Mouse (Mus musculus) heart, adult 8-10 months (tissue): ENCODE measurements at regions not wholly inside any gene's neighbourhood (a gene's known extent, or its start where the extent isn't known, plus 50 kb on each side); places are given as distances from the start of the nearest gene placed in this dataset.

Source experiments
- DNase-seq: peaks from one replicate; pipeline ENCODE4 v3.0.0; 2022; ENCODE audit warnings: low spot score

DNA sequence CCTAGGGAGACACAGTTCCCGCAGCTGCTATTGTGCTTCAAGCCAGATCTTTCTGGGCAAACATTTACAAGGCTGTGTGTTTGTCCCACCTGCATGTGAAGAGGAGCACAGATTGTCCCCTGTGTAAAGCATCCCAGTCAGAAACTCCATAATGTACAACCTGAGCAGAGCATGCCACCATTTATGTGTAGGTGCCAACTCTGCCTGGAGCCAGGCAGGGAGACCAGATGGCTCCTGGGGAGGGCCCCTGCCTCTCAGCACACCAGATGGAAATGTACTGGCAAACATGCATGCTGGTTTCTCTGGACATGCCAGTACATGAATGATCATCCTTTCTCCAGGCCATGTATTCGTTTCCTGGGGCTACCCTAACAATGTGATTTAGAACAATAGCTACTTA is 98.6 kb upstream of the Foxp3 start:
- DNase-seq, result no peak

DNA sequence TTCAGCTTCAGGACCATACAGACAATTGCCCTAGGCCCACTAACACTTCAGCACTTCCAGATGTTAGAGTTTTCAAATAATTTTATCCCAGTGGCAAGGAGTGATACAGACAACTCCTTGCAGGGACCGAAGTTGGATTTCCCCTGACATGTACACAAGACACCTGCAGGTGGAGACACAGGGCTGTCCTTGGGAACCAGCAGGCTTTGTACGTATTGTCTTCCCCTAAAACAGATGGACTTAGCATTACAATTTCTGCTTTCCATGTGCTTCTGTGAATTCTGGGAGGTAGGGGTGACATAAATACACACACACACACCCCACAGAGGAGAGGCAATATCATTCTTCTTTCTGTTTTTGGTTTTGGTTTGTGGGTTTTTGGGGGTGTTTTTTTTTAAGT is 98.2 kb upstream of the Usp27x start:
- DNase-seq, result no peak

DNA sequence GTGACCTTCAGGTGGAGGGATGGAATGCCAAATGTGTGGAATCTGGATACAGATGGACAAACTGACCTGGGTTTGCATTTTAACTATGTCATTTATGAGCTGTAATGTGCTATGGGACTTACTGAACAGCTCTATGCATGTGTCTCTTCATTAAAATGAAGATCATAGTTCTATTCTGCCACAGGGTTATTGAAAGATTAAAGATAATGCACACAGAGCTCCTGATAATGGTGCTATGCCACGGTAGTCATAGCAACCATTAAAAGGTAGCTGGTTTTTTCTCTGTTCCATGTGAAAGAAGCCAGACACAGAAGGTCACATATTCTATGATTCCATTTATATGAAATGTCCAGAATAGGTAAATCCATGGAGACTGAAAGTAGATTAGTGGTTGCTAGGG is 94.2 kb upstream of the Usp27x start:
- no peak for DNase-seq

DNA sequence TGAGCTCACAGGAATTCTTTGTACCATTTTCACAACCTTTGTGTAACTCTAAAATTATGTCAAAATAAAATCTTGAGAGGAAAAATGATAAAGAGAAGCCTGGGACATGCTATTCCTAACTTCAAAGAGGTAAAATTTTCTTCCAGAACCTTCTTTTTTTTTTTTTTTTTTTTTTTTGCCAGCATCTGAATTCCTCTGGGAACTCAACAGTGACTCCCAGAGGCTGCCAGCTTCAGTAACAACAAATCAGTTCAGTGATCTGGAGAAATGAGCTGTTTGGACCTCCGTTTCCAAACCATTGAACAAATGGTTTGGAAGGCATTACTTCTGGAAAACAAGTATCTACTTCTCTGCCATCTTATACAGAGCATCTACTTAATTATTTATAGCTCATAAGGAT is 92.4 kb upstream of the Usp27x start:
- DNase-seq, result no peak

DNA sequence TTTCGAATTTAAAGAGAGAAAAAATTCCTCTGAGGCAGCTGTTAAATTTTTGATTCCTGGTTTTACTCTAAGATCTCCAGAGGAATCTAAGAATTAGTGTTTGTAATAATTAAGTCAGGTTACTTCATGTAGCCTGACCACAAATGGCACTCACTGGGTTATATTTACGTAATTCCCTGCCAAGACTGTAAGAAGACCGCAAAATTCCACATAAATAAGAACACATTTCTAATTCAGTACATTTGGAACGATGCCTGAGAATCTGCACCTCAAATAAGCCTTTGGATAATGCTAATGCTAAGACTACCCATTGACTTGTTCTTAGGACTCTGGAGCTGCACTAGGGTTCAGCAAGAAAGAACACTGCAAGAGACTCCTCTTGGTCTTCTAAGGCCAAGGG is 81.2 kb upstream of the Usp27x start:
- no peak for DNase-seq

DNA sequence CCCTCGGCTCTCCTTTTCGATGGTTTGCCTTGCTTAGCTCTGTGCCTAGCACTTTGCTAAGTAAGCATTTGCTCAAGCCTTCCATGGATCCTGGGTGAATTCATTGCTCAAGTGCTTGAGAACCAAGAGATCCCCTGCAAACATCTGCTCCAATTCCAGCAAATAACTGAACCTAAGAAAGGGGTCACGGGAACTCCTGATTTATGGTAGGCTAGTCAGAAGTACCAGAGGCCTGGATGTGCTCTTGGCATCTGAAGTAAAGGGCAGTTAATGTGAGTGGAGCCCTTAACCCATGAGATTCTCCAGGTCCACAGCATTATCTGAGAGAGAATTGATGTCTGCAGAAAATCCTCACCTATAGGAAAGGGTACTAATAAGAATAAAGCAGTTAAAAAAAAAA is 69.4 kb upstream of the Usp27x start:
- DNase-seq, result no peak

DNA sequence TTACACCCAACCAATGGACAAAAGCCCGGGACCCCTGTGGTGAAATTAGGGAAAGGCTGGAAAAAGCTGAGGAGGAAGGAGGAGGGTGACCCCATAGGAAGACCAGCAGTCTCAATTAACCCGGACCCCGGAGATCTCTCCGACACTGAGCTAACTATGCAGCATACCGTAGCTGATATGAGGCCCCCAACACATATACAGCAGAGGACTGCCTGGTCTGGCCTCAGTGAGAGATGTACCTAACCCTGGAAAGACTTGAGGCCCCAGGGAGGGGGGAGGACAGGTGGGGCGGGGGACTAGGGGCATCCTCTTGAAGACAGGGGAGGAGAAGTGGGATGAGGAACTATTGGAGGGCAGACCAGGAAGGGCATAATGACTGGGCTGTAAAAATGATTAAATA is 69.0 kb upstream of the Usp27x start:
- no peak for DNase-seq

DNA sequence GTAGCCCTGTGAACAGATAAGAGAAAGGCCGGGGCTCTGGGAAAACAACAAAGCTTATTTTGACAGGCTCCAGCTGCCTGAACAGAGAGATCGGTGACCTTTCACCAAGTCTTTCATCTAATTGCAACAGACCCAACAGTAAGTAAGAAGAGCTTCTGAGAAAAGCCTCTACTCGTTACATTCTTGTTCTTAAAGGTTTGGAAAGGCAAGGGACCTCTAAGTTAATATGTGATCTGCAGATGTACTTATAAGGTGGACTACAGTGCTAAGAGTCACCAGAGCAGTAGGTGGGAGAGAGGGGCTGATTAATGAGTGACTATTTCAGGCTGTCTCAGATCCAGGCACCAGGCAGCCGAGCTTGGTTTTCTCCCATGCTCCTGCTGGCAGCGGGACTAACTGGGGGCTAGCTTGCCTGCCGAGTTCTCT is 68.4 kb upstream of the Usp27x start:
- no peak for DNase-seq

DNA sequence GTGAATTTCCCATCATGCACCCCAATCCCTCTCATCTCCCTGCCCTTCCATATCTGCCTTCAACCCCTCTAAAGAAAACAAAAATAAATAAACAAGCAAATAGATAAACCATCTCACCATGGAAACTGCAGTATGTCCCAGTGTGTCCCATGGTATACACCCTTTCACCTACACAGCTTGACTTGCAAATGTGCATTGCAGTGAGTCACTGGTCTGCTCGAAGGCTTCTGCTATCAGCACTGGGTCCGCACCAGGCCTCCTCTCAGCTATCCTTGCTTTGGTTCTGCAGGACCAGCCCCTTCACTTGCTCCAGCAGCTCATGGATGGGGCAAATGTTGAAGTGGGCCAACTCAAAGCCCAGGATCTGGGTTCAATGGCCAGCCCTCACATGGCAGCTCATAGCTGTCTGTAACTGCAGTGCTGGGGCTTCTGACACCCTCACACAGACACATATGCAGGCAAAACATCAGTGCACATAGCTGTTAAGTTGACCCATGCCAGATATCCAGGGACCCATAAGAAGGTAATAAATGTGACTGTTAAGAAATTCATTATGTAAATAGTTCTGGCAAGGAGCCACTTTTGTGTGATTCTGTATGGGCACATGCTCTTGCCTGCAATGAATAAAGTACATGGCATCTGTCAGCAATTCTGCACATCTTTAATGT is 59.9 kb upstream of the Usp27x start:
- DNase-seq, result no peak

DNA sequence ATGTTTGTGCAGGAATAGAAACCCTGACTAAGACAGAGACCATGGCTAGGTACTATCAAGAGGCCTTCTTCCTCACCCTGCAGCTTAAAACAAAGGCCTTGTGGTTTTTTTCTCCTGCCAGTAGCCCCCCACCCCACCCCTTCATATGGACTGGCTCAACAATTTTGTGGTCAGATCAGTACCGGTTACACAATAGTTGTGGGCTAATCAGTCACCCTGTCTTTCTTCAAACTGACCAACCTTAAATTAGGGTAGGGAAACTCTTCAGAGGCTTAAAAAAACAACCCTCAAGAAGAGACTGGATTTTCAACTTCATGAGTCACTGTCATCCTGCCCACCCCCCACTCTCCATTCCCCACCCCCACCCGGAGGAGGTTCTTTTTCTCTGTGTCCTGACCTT is 58.6 kb upstream of the Usp27x start:
- DNase-seq, result no peak

DNA sequence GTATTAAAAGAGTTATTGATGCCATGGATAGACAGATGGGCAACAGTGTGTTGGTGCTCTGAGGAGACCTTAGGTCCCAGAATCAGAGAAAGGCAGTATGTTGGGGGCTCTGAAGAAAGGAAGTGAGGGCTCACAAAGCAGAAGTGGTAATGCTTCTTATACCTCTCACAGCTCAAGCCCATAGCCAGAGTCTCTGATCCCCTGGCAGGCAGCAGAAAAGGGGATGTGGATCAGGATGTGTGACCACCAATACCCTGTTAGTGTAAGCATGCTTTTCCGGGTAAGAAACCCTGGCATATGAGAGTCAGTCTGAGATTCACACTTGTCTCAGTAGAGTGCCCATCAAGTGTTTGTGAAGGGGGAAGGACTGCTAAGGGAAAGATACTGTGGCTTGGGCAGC is 54.8 kb upstream of the Usp27x start:
- DNase-seq, result no peak

DNA sequence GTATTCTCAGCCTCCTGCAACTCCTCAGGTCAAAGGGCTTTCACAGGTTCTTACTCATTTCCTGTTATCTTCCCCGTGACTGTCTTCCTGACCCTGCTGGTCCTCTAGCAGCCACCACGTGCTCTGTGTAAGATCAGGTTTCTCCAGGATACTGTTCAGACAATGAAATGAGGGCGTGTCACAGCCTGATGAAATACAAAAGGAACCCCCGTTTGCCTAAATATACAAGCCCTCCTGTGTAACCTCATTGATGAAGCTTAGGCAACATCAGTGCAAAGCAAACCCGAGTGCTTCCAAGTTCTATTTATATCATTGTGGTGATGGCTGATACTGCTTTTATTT is 53.9 kb upstream of the Usp27x start:
- DNase-seq, result no peak

DNA sequence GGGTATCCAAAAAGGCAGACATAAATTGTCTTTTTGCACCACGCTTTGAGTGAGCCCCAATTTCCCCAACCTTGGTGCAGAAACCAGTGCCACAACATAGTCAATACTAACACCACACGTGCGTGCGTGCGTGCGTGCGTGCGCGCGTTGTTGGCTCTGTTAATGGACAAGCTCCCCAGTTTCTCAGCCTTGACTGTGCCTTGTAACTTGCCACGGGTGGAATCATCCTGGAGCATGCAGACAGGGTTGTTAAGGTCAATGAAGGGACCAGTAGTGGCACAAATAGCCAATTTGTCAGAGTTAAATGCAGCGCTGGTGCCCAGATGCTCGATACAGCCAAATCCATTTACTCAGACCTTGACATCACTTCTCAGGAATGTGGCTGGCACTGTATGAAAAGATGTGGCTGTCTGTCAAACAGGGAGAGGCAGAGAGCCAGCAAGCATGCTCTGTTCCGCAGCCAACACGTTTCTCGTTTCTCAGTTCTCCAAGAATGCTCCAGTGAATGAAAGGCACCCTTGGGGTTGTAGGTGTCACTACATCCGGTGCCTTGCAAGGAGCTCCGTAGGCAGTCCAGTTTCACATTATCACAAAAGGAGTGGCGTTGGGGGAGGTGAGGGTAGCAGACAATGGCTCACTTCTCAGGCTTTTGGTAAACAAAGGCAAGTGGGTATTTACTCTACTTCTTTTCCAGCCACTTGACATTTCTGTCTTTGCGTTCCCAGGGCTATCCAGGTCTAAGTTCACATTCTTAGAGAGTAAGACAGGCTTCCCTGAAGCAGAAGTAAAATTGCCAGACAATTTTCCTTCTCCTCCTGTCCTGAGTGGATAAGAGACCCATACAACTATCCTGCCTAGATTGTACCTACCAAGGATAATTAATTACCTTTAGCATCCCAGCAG is 53.2 kb upstream of the Usp27x start:
- peak; percentile 12 for DNase-seq
